Mouse (Mus musculus) ovary, adult 18-20 months (tissue): Measurements from ENCODE around the gene Cdh6.

Experiments
- DNase-seq: peaks from one replicate; pipeline ENCODE4 v3.0.0; 2022; ENCODE audit warnings: low spot score, mixed read lengths

Gene Cdh6

DNA sequence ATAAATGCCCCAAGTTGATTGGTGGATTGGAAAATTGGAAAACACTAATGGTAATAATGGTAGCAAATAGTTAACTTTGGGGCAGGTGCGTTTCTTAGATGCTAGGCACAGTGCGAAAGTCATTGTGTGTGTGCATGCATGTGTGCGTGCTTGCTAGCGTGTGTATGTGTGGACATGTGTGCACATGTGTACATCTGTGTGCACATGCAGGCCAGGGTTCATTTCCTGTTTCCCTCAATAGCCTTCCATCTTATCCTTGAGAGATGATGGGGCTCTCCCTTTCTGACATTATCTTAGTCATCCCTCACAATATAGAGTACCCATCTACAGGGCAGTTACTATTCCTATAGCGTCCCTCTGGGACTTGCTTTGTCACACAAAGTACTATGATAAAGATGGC, 17.7 kb downstream of the Cdh6 start:
- no peak for DNase-seq

DNA sequence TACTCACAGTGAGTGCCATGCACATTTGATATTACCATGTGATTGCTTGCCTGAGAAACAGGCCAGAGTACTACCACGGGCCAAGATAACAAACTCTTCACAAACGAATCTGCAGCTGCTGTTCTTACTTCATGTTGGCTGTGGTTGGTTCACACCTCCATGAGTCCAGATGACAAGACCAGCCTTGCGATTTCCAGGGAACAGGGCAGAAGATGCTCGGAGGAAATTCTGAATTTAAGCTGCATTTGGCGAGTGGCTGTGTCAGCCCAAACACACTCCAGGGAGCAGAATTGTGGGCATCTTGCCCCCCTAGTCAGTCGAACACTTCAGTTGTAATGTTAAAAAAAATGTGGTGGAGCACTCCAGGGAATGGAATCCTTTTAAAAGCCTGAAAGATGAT, 18.1 kb downstream of the Cdh6 start:
- DNase-seq: no peak

DNA sequence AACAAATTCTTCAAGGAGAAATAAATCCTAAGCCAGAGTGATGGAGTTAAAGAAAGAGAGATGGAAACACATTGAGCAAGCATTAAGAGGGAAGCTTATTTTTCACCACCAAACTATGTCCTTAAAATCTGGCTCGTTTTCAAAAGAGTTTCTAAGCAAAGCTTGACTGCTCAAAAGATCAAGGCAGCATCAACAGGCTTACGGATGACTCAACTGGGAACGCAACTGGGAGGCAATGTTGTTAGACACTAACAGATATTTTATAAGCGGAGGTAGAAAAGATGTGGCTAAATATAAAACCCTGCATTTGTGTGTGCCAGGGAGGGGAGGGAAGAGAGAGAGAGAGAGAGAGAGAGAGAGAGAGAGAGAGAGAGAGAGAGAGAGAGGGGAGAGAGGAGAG, 31.5 kb downstream of the Cdh6 start:
- no peak for DNase-seq

DNA sequence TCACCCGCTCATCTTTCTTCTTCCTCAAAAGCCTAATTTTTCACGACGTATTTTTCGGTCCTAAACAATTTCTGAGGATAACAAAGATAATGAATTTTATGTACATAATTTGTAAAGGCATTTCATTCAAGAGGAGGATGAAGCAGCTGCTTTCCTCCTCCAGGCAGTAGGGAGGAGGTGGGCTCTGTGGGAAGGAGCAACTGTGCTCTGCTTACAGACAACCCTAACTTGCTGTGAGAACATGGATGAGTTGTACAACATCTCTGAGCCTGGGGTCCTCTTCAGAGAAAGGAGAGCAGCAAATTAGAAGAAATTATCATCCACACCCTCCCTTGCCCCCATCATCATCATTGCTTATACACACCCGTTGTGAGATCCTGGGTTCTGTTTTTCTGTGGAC, 33.8 kb downstream of the Cdh6 start:
- DNase-seq: no peak

DNA sequence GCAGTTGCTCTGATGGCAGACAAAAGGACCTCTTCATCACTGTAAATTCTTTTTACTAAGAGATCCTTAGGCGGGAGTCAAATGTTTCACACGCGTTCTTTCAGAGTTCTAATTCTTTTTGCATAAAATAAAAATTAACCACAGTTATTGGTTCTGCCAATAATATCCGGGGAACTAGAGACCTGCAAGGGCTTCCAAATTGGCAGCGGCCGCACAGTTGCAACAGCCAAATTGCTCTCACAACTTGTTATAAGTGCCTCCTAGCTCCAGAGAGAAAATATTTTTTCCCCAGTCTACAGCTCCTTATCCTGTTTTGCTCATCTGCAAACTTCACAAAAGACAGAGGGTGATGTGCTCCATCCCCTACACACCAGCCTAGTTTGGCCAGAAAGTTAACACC, 36.3 kb downstream of the Cdh6 start:
- no peak for DNase-seq

DNA sequence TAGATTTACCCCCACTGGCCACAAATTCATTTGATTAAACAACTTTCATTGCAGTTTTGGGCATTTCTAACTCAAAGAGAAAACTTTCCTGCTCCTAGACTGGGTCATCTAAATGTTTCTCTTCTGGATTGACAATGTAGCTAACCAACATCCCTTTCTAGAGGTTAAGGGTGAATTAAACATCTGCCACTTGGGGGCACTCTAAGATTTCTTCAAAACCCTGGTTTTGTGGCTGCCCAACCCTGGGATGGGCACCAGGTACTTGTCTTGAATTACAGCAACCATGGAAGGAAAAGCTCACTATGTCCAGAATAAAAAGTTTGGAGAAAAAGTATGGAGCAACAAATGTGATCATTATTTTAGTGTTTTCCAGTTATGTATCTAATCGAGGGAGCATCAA, 39.4 kb downstream of the Cdh6 start:
- no peak for DNase-seq

DNA sequence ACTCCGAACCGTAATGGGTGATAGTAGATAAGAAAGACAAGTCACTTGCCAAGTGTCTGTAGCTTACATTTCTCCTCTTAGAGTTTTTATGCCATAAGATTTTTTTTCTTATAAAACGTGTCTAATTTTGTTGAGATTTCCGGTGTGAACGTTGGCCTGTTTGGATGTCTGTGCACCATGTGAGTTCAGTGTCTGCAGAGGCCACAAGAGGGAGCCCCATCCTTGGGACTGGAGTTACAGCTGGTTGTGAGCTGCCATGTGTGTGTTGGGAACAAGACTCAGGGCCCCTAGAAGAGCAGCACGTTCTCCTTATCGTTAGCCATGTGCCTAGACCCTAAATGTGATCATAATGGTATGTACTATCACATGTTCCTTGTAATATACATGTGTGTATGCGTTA, 40.1 kb downstream of the Cdh6 start:
- DNase-seq: no peak

DNA sequence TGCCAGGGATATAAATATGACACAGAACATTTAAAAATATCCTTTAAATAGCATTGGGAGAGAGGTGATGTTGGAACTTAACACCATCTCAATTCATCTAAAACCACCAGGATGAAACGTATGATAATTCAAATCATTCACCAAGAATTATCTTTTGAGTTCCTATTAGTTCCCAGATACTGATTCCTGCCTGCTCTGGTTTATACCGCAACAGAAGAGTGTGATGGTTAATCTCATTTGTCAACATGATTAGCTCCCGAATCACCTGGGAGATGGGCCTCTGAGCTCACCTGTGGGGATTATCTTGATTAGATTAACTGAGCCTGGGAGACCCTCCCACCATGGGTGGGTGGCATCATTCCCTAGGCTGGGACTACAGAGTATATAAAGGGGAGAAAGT, 41.0 kb downstream of the Cdh6 start:
- no peak for DNase-seq

DNA sequence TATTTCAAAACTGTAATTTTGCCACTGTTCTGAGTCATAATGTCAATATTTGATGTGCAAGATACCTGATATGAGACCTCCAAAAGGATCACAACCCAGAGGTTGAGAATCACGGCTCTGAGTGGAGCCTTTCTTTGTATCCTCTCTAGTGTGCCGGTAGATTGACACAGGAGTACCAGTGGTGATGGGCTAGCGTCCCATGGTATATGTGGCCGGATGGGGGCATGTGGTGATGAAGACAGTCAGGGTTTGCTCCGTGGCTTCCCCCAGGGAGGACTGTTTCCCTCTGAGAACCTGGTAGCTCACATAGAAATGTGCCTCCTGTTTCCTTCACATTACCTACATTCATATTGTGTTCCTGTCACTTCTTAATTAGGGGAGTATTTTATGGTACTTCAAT, 43.2 kb downstream of the Cdh6 start:
- no peak for DNase-seq

DNA sequence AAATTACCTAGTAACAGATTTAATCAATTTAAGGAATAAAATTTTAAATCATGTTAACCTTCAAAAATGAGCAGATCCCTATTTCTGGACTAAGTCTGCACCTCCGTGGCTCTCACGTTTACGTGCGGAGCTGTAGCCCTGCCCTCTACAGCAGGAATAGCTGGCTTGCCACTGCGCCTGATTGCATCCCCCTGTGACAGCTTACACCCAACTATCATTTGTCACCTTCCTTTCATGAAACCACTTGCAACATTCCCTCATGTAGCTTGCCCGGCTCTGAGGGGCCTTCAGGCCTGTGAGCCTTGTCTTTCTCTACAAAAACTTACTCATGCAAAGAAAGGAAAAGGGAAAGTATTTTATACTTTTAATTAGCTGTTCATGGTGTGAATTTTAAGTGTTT, 73.1 kb downstream of the Cdh6 start:
- DNase-seq: no peak

DNA sequence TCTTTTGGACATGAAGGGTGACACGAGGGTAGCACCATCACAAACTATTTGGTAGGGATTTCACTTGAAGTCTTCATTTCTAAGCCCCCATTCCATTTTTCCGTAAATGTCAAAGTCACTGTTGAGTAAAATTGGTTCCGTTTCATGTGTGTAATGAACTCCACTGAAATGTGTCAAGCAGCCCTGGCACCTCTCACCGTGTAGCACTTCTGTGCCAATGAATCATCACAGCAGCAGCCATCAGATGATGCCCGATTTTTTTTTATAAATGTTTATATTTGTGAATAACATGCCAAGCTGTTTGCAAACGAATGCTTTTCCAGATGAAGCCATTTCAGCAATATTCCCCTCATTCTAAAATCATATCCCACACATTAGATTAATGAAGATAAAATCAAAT, 75.6 kb downstream of the Cdh6 start:
- no peak for DNase-seq

DNA sequence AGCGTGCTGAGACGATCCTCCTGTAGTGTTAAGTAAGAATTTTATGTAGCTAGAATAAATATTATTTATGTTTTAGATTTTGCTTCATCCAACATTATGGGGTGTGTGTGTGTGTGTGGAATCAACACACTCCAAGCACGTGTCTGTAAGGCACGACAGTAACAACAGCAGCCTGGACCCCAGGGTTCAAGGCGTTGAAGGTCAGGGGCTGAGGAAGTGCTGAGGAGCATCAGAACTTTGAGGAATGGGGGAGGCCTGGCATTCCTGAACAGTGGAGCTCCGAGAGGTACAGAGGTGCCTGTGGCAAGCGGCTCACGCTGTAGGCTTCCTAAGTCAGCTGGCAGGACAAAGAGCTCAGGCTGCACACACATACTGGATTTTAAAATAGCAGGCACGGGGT, 78.1 kb downstream of the Cdh6 start:
- DNase-seq: no peak

DNA sequence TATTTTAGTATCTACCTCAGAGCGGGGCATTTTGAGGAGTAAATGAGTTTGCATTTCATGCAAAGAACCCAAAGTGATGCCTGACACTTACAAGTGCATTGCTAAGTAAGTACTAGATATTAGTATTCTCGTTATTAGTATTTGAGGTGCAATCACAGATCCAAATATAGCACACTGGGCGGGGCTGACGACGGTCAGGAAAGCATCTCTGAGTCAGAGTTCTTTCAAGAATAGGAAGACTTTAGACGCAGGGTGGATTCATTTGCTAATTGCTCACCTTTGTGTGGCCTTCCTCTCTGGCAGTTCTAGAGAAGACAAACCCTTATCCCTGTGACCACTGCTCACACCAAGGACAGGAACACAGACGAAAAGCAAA, 78.6 kb downstream of the Cdh6 start:
- no peak for DNase-seq

DNA sequence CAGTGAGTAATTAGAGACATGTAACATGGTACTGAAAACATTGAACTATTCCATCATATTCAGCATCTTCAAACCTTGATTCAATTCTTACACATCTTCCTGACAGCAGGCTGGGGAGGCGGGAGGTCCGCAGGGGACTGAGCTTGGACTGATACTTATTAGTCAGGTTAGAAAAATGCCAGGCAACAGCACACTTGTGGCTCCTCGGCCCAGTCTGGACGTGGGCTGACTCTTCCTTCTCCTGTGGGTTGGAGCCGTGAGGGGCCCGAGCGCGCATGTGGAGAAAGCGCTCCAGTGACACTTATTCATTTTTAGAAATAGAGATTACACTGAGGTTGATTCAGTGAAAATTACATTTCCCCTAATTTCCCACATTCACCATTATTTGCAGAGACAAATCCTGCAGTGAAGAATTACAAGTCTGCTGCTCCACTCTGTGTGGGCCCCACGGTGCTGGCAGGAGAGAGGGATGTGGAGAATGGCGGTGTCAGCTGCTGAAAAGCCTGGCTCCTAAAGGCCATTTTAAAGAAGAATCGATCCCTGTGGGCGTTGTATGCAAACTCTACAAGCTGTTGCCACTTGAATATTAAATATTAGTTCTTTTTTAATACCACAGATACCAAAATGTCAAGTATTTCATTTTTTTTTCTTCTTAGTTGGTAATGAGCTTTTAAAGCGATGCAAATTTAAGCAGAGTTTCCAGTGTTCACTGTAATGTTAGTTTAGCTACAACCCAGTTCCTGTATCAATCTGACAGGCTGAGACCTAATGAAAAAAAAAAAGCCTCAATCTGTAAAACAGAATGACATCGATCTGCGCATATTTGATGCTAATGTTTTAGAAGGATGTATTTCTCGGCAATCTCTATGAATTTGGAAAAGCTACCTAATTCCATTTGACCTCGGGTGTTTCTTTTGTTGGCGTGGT, 79.3 kb downstream of the Cdh6 start:
- no peak for DNase-seq

DNA sequence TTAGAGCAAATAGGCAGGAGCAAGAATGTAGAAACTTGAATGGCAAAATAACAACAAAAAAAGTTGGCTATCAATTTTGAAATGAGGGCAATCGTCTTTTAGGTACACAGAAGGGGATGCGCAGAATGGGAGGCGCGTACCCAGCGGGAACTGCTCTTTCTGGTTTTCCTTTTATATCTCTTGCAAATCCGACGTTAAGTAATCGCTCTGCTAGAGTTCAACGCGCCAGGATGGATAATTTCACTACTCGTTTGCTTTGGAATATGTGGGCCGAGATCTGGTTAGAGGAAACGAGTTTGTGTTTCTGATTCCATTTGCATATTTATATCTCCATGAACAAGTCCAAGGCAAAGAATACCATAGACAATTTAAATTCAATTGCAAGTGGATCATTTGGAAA, 81.4 kb downstream of the Cdh6 start:
- DNase-seq: no peak

DNA sequence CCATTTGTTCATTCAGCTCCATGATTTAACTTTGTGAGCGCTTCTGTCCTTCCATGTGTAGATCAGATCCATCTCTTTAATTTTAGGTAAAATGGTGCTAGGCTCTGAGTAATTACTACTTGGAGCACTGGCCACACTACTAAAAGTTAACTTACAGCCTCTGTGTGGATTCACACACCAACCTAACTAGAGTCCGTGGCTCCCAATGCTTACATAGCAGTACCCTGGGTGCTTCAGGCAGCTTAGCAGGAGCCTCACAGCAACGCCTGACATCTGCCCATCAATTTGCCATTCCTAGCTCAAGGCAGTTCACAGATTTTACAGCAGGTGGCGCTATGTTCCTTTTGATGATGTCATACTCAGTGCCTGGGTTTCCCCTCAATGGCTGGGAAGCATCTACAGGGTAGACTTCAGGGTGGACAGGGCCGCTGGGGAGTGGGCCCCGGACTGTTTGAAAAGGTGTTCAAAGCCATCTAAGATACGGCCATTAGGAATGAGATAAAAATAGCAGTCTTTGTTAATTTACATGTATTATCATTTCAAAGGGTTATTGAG, 84.9 kb downstream of the Cdh6 start:
- no peak for DNase-seq

DNA sequence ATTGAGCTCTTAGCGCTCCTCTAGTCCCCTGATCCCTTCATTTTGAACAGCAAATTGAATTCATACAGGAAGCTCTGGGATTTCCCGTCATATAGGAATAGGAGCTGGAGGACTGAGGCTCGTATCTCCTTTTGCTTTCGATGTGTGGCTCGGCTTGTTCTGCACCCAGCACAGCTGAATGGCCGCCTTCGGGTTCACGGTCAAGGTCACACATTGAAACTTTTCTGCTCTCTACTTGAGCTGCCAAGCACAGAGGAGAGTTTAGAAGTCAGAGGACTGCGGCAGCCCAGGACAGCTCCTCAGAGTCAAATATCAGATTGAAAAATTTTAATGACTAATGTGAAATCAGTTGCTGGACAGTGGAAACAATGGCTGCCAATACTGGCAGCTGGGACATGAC, 88.7 kb downstream of the Cdh6 start:
- DNase-seq: peak; percentile 5

DNA sequence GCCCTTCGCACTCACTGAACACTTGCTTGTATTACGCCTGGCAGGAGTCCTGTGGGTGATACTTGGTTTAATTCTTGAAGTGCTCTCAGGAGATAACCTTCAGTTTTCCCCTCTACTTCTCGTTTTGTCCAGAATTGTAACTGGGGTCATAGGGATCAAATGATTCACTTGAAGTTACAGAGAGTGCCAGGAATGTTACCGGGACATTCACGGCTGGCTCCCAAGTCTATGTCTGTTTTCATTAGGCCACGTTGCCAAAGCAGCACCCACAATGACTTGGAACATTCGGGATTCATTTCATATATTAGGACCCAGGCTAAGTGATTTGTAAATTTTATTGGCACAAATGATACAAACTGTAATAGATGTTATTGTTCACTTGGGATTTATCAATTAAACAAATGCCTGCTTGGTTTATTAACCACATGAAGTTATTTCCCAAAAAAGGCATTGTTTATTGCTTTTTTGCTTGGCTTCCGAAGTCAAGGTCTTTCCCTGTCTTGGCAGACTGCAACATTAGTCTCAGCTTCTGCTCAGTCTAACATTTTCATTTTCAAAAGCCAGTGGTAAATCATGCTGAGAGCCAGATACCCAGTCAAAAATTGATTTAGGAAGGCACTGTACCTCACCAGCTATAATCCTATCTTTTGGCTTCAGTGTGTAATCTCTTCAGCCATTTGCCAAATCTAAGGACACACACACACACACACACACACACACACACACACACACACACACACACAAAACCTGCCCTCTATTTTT, 96.4 kb downstream of the Cdh6 start:
- DNase-seq: peak; percentile 4

DNA sequence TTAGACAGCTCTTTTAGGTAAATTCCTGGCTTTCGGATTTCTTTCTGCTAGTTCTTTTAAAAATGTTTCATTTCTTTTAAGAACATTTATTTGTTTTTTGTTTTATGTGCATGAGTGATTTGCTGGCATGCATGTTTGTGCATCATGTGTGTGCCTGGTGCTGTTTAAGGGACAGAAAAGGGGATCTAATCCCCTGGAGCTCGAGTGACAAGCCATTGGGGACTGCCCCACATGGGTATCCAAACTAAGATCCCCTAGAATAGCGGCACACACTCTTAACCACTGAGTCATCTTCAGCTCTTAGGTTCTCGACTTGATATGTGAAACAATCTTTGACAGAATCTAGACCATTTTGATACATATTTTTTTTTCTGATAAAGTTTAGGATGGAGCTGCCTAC, 99.4 kb downstream of the Cdh6 start:
- DNase-seq: no peak

DNA sequence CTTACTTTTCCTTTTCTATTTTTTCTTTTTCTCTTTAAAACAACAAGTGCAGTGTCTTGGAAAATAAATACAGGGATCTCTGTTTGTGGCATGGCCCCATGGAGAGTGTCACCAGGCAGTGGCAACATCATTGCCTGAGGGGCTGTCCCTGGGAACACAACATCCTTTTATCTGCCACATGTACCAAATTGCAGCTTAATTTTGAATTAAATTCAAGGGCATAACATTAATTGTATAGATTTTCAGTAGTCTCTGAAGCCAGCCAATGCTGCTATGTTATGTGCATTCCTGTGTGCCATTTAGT, 105.3 kb downstream of the Cdh6 start:
- DNase-seq: no peak

DNA sequence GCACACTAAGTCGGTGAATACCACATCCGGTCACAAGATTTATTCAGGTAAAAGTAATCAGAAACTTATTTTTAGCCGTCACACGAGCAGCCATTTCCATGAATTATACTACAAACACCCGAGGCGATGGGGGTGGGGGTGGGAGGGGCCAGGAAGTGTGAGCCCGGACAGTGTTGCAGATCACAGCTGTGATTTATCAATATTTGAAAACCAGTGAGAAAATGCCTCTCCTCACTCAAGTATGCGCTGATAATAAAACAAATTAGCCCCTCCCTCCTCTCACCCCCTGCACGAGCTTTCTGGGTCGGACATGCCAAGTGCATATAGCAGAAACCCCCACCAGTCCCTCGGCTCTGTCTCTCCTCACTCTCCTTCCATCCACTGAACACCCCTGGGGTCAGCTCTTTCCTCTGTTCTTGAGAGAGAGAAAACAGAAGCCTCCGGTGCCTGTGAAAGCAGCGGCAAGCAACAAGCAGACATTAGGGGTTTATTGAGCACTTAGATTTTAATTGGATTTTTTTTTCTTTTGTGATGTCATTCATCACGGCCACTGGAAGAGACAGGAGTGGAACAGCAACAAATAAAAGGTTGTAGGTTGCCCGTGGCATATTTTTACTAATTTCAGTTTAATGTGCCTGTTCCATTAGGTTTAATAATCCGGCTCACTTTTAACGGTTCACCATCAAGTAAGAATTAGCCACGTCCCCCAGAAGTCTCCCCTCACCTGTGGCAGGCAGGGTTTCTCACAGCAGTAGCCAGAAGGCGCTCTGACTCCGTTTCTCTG, 105.9 kb downstream of the Cdh6 start:
- DNase-seq: no peak

DNA sequence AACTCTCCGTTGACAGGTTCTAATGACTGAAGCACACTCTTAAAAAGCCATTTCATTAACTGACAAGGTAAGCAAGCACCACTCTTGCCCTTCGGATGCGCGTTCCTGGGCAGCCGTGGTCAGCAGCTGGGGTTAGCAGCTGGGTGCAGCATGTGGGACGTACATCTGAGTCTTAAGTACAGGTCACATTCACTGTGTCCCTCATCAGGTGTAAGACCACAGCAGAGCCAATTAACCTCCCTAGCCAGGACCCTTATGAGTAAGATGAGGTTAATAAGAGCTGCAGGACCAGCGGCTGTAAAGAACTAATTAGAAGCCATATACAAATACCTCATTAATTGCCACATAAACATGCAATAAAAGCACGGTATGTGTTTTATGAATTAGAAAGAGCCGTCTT, 106.7 kb downstream of the Cdh6 start:
- no peak for DNase-seq

DNA sequence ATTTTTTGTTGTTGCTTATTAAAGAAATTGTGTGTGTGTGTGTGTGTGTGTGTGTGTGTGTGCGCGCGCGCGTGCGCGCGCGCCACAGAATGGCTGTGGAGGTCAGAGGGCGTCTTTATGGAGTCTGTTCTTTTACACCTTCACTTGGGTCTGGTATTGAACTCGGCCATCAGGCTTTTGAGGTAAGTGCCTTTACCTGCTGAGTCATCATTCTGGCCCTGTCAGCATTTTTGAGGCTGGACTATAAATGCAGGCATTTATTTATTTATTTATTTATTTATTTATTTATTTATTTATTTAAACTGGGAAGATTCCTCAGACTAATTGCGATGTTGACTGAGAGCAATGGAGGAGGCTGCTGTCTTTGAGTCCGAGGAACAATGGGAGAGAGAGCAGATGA, 109.8 kb downstream of the Cdh6 start:
- no peak for DNase-seq
